Mouse (Mus musculus) lung, postnatal 25 days (tissue): ENCODE results near the gene Foxn4.

ENCODE experiments used
- DNase-seq: peaks from one replicate; pipeline ENCODE4 v3.0.0; 2022; ENCODE audit warnings: low spot score

Foxn4 gene

DNA sequence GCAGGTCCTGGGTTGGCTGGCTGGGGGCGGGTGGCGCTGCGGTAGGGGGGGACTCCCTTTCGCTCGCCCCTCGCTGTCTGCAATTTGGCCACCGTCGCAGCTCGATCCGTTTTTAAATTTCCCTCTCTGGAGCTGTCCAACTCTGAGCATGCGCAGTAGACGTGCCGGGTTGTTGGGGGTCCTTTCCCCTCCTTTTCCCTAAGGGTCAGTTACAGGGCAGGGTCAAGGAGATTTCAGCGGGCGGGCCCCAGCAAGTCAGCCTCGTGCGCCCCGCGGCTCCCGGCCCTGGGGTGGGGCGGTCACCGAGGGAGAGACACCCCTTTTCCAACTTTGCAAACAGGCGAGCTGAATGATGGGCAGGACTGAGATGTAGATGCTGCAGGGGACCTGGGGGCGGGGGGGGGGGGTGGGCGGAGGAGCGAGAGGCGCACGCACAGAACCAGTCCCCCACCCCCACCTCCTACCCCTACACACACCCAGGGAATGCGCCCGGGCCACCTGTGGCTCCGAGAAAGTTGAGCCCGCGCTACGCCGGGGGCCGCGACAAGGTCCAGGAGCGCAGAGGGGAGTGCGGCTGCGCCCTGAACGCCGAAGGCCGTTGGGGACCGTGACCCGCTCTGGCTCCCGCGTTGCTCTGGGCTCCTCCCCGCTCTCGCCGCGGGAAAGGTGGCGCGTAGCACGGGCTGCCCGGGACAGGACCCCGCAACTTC, at the start of gene Foxn4:
Foxn4 (minus strand) TSS at position 115 of the 710 bp plus-strand sequence.
- no peak for DNase-seq

GRCm38 (mm10) chr5:114323105-114323790, 49.6 kb upstream of the Foxn4 start:
- DNase-seq = peak; percentile 36

DNA sequence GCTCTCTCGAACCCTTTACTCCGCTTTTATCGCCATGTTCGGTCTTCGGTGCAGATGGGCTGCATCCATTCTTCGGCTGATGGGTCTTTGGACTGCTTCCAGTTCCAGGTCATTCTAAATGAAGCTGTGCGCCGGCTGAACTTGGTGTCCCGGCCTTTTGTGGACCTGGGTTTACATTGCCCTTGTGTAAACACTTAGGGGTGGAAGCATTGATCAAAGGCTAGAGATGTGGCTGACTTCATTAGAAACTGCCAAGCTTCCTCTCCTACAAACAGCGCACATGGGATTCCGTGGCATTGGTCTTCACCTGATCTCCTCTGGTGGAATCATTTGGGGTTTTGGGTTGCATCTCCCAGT, 36.1 kb upstream of the Foxn4 start:
- DNase-seq = no peak

DNA sequence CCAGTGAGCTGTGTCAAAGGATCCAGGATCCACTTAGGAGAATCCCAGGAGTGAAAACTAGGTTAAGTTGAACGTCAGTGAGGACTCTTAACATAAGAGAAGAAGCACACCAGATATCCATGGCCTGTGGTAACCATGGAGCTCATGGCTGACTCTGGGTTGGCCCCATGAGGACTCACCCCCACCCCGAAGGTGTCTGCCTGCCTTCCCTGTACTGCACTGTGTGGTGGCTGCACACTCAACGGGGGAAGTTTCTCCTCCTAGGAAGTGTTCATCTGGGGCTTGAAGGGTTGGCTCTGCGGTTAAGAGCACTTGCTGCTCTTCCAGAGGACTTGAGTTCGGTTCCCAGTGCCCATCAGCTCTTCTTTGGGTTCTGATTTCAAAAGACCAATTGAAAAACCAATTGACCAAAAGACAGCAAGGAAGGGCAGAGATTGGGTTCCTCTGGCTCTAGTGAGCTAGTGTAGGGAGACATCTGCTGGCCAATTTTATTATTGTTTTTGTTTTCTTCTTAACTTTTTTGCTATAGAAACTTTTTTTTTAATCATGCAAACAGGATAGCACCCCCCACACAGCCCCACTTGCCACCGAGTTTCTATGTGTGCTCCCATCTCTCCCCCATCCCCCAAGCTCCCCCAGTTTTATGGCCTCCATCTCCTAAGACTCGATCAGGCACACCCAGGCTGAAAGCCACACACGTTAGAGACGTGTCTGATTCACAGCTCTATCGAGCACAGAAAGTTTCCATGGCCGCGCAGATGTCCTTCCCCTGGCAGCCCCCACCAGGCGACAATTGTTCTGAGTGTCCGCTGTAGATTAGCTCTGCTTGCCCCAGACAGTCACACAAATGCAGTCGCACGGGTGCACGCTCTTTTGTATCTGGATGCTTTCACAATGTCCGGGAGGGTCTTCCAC, 35.4 kb upstream of the Foxn4 start:
- DNase-seq = peak; percentile 58

DNA sequence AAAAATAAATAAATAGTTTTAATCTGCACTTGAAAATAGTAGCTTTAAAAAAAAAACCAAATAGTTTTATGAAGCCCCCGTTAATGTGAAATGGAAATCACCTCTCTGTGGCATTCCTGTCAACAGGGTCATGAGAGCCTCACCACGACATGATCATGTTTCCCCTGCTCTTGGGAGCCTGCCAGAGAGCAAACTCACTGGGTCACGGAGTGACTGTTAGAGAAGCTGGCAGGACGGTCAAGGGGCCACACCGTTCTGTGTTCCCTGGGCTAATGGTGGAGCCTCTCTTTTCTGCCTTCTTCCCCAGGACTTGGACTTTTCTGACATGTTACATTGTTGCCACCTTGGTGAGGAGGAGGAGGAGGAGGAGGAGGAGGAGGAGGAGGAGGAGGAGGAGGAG, 32.9 kb upstream of the Foxn4 start:
- no peak for DNase-seq

GRCm38 (mm10) chr5:114303166-114303565, 29.6 kb upstream of the Foxn4 start:
- DNase-seq = no peak

- no peak for DNase-seq
These were observed 26.4 kb upstream of the Foxn4 start for GRCm38 (mm10) chr5:114299883-114300610.

GRCm38 (mm10) chr5:114299156-114299855, 25.7 kb upstream of the Foxn4 start:
- no peak for DNase-seq

DNA sequence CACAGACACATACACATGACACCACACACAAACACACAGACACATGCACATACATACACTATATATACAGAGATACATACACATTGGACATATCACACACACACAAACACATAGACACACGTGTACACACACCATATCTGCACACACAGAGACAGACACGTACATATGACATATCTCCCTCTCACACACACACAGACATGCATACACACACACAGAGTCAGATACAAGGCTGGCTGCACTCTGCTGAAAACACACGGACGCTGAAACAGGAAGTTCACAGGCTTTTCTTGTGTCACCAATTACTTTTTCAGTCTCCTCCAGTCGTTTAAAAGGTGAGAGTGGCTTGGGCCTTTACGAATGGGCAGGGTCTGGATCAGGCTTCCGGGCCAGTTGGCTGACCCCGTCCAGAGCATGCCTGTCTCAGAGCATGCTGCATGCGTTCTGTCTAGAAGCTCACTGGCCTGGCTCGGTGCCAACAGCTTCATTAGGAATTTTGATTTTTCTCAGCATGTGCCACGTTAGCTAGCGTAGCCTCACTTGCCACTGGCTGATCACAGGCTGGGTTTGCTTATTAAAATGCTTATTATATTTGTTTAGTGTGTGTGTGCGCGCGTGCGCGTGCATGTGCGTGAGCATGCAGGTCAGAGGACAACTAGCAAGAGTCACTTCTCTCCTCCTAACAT, 24.7 kb upstream of the Foxn4 start:
- no peak for DNase-seq

- DNase-seq = no peak
These were observed 23.4 kb upstream of the Foxn4 start for GRCm38 (mm10) chr5:114296693-114297631.

- DNase-seq = no peak
These were observed 16.4 kb upstream of the Foxn4 start for GRCm38 (mm10) chr5:114290004-114290403.

DNA sequence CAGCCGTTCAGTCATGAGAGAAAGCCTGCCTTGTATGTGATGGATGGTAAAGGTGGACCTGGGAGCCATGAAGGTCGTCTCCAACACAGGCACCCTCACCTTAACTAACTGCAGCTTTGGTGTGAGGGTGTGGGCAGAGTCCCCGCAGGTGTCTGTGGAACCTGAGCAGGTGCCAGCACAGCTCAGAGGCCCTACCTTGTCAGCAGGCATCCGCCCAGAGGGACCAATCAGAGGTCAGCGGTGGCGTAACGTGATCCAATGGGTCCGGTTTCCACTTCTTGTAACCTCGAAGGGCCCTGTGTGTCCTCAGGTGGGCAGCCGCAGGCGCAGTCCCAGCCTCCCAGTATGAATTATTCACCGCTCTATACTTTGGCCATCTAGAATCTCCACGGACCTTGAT, 15.3 kb upstream of the Foxn4 start, which contains the start of gene Myo1h:
Myo1h (plus strand) TSS at position 293 of the 400 bp plus-strand sequence.
- no peak for DNase-seq

GRCm38 (mm10) chr5:114288396-114288795, 14.8 kb upstream of the Foxn4 start:
- DNase-seq = no peak

DNA sequence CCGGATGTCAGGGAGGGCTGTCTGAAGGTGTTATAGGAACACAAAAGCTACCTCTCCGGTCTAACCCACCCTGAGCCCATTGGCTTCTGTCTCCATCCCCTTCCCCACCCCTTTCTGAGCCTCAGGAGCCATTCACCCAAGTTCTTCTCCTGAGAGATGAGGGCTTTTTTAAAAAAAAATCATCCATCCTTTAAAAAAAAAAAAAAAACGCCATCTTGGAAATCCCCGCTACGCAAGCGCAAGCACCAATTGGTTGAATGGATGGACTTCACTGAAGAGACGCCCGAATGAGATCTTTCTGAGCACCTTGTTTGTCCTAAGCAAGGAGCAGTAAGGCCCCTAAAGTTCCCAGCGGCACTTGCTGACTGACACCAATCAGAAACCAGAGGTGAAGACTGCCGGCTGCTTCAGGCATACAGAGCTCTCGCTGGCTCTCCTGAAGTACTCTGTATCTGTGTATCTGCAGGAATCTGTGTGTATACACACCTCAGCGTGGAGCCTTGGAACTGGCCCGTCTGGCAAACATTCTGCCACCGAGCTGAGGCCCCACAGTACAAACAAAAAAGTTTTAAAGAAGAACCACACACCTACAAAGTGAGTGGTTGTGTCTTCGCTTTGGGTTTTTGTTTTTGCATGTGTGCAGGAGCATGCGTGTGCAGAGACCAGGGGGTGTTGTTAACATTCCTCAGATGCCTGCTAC, 13.4 kb upstream of the Foxn4 start:
- no peak for DNase-seq

- no peak for DNase-seq
These were observed 12.5 kb upstream of the Foxn4 start for GRCm38 (mm10) chr5:114286102-114286501.

DNA sequence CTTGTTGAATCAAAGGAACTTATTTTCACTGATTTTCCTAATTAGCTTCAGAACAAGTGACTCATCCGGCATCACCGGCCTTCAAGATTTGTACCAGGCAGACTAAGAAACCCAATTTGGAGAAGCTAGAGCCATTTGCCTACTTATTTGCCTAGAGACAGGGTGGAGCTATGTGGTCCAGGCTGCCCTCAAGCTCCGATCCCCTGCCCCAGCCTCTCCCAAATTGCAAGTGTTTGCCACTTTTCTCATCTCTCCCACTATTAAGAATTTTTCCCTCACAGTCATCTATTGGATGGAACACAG, 11.7 kb upstream of the Foxn4 start:
- DNase-seq = no peak

GRCm38 (mm10) chr5:114284604-114285397, 11.2 kb upstream of the Foxn4 start:
- no peak for DNase-seq

- no peak for DNase-seq
These were observed 8.7 kb upstream of the Foxn4 start for GRCm38 (mm10) chr5:114282346-114282745.
